Mouse (Mus musculus) layer of hippocampus, adult 8-10 months (tissue): ENCODE measurements around the gene Zdhhc25. TPM values are rescaled to one million over a fixed set of nuclear protein-coding genes. Genes with fewer than 3 reads are reported as not detected.
A peak's percentile ranks its signal among the peaks of the same experiment; 100 is the strongest.

Experiments
- DNase-seq, 2 experiments: peaks; one replicate each; pipeline ENCODE4 v3.0.0; 2022; ENCODE audit warnings: low spot score in 2 of 2
- total RNA-seq, 4 experiments: library from RNA; stranded (reverse); gene quantifications; 2 replicates each; pipeline ENCODE4 v1.2.4; 2022

Zdhhc25 gene
- total RNA-seq, 4 experiments from 2014 or later = not detected

GRCm38 (mm10) chr15:88626886-88627488 lies 26.9 kb downstream of the Zdhhc25 start:
- DNase-seq = no peak

GRCm38 (mm10) chr15:88628801-88629356 lies 28.8 kb downstream of the Zdhhc25 start:
- no peak for DNase-seq

GRCm38 (mm10) chr15:88635205-88635604 lies 35.1 kb downstream of the Zdhhc25 start:
- no peak for DNase-seq

GRCm38 (mm10) chr15:88651019-88651418 lies 50.9 kb downstream of the Zdhhc25 start:
- DNase-seq = peak; percentile 57 to 77

Other genes starting within 250 kb of the Zdhhc25 start
- gene Brd1, start 133.9 kb downstream of the Zdhhc25 start, total RNA-seq = 10 to 100 TPM; 50.8 to 56.4 (median 54.1) TPM
- 10 to 100 TPM in 2 of 4 experiments, 1 to 10 TPM in 2; 9.8 to 11.1 (median 10.1) TPM for gene Zbed4, start 151.4 kb downstream of the Zdhhc25 start, total RNA-seq
- 10 to 100 TPM; 11.3 to 16.7 (median 14.3) TPM for gene Alg12, start 219.0 kb downstream of the Zdhhc25 start, total RNA-seq
- gene Creld2, start 219.3 kb downstream of the Zdhhc25 start, total RNA-seq = 10 to 100 TPM; 15.0 to 35.2 (median 26.0) TPM